Mouse (Mus musculus) heart, adult 2 months (tissue): ENCODE data around the gene Gm10837. TPM values are rescaled to one million over a fixed set of nuclear protein-coding genes. Genes with fewer than 3 reads are reported as not detected.

ENCODE experiments used
- DNase-seq, 2 experiments: peaks; one replicate each; pipeline ENCODE4 v3.0.0; 2021
- H3K27ac ChIP-seq: fragments of 200-600 bp; 2 replicates; pipeline ENCODE4 v1.8.1; 2022
- H3K27me3 ChIP-seq: fragments of 200-500 bp; 2 replicates; pipeline ENCODE4 v1.6.1; 2012; ENCODE audit warnings: mild to moderate bottlenecking, low read length, inconsistent platforms, mixed read lengths; ENCODE audit not compliant: control insufficient read depth, insufficient read depth
- H3K36me3 ChIP-seq: fragments of 200-500 bp; 2 replicates; pipeline ENCODE4 v1.6.1; 2012; ENCODE audit warnings: low read length, inconsistent platforms; ENCODE audit not compliant: control insufficient read depth, insufficient read depth
- H3K4me1 ChIP-seq: fragments of 200-500 bp; 2 replicates; pipeline ENCODE4 v1.6.1; 2011; ENCODE audit warnings: low read length; ENCODE audit not compliant: control insufficient read depth, insufficient read depth
- H3K4me3 ChIP-seq: fragments of 200-600 bp; 2 replicates; pipeline ENCODE4 v1.8.1; 2022
- H3K79me2 ChIP-seq: fragments of 200-500 bp; replicated peaks from 2 replicates; pipeline ENCODE4 v1.6.1; 2012; ENCODE audit warnings: mild to moderate bottlenecking, inconsistent platforms, low read length, moderate library complexity, mixed read lengths; ENCODE audit not compliant: control insufficient read depth, insufficient read depth
- H3K9ac ChIP-seq: fragments of 200-500 bp; 2 replicates; pipeline ENCODE4 v1.6.1; 2012; ENCODE audit warnings: low read depth, mild to moderate bottlenecking, control low read depth, inconsistent platforms, low read length, mixed read lengths
- CTCF ChIP-seq: fragments of 200-600 bp; IDR thresholded peaks from 2 replicates; pipeline ENCODE4 v1.8.1; 2022; ENCODE audit warnings: antibody characterized with exemption, mild to moderate bottlenecking, moderate library complexity
- EP300 ChIP-seq: fragments of 200-500 bp; IDR thresholded peaks from 2 replicates; pipeline ENCODE4 v1.6.1; 2011; ENCODE audit warnings: low read depth, low read length, control low read depth; ENCODE audit not compliant: insufficient read depth
- POLR2A ChIP-seq: fragments of 200-500 bp; IDR thresholded peaks from 2 replicates; pipeline ENCODE4 v1.6.1; 2011; ENCODE audit warnings: mild to moderate bottlenecking, low read depth, low read length, control low read depth; ENCODE audit not compliant: insufficient read depth
- WGBS: fragments of 180-500 bp; shearing (Covaris S2); methylation state at CpG from one replicate; pipeline ENCODE4 v1.1.7; 2018; 5-methylcytosine and 5-hydroxymethylcytosine counted together
- intact Hi-C: fragments of 180-260 bp; cut with DNase I; formaldehyde crosslinking; loops from one replicate; pipeline ENCODE4 v1.15.1; 2025
- polyA plus RNA-seq: library from polyadenylated mRNA; depleted of rRNA; stranded (reverse); fragments of >200 nt; gene quantifications from 2 replicates; pipeline ENCODE4 v1.2.3, GENCODE M21; 2012
- total RNA-seq, 2 experiments: library from RNA; stranded (reverse); gene quantifications; 2 replicates each; pipeline ENCODE4 v1.2.3; 2021

The Gm10837 gene
- total and polyA plus RNA-seq, 3 experiments, result not detected

- Histone ChIP-seq H3K27me3 (peaks cover 30% of the 10 kb centered on the region), H3K27ac (no peak overlapping the region), H3K9ac (no peak overlapping the region), H3K4me3 (no peak overlapping the region), H3K79me2 (no peaks in the 10 kb centered on the region), H3K36me3 (no peaks in the 10 kb centered on the region), H3K4me1 (no peaks in the 10 kb centered on the region)
- no peak for DNase-seq
- TF ChIP-seq POLR2A (no peak), CTCF (no peak), EP300 (no peak)
- 7% methylated on average over 37 of the region's 38 CpGs for WGBS
- intact Hi-C loops, result loop anchor here (5.0 kb wide), 1 partner anchor 50 kb away; the partner anchor contains the start of gene Pcca
These were observed 8.0 kb upstream of the Gm10837 start for GRCm38 (mm10) chr14:122482081-122483023.

DNA sequence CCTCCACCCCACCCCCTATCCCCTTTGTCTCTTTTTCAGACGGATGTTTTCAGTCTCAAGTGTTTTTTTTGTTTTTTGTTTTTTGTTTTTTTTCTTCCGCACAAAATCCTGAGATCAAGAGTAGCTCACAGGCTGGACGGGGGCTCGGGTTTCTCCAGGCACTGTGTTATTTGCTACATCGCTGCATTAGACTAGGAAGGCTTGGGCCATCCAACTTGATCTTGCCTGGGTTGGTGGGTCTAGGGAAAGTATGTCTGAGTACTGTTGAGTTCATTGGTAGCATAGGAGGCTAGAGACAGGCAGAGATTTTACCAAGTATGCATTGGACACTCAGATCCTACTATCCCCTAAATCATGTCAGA is 7.4 kb upstream of the Gm10837 start:
- intact Hi-C loops, result loop anchor here (5.0 kb wide), 1 partner anchor 49 kb away; the partner anchor contains the start of gene Pcca
- 11% methylated on average over 5 of the region's 5 CpGs for WGBS
- H3K27me3 ChIP-seq, result peaks cover 29% of the 10 kb centered on the region

GRCm38 (mm10) chr14:122483556-122484421 is 6.6 kb upstream of the Gm10837 start:
- H3K27ac ChIP-seq, result no peak overlapping the region
- H3K4me3 ChIP-seq, result no peak overlapping the region
- DNase-seq, result no peak
- H3K4me1 ChIP-seq, result no peaks in the 10 kb centered on the region
- no peak overlapping the region for H3K9ac ChIP-seq
- peaks cover 25% of the 10 kb centered on the region for H3K27me3 ChIP-seq
- intact Hi-C loops, result loop anchor here (5.0 kb wide), 1 partner anchor 49 kb away; the partner anchor contains the start of gene Pcca
- WGBS, result 8% methylated on average over 18 of the region's 18 CpGs
- no peak for TF ChIP-seq EP300
- TF ChIP-seq POLR2A, result no peak
- TF ChIP-seq CTCF, result no peak
- no peaks in the 10 kb centered on the region for H3K36me3 ChIP-seq
- H3K79me2 ChIP-seq, result no peaks in the 10 kb centered on the region

More for the DNA sequence above, 7.4 kb upstream of the Gm10837 start:
- H3K79me2 ChIP-seq, result no peaks in the 10 kb centered on the region
- H3K9ac ChIP-seq, result no peak overlapping the region
- no peak for DNase-seq
- H3K27ac ChIP-seq, result no peak overlapping the region
- H3K4me3 ChIP-seq, result no peak overlapping the region
- TF ChIP-seq POLR2A (no peak), CTCF (no peak), EP300 (no peak)
- H3K36me3 ChIP-seq, result no peaks in the 10 kb centered on the region
- no peaks in the 10 kb centered on the region for H3K4me1 ChIP-seq

DNA sequence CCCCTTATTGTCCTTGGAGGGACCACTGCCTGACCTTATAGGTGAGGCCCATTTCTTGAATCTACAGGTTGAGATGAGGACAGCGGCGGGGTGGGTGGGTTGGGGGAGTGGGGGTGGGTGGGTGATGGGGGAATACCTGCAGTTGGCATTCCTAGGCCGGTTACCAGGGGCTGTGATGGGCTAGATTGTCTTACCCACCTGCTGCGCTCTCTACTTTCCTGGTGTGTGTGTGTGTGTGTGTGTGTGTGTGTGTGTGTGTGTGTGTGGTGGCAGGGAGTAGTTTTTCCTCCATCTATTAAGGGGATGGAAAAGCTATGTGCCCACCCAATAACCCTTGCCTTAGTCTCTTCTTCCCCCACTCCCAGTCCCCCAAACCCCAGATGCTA is 5.9 kb upstream of the Gm10837 start:
- Histone ChIP-seq H3K36me3 (no peaks in the 10 kb centered on the region), H3K9ac (no peak overlapping the region), H3K27ac (no peak overlapping the region), H3K27me3 (peaks cover 24% of the 10 kb centered on the region), H3K79me2 (no peaks in the 10 kb centered on the region), H3K4me1 (no peaks in the 10 kb centered on the region), H3K4me3 (no peak overlapping the region)
- 10% methylated on average over 4 of the region's 4 CpGs for WGBS
- DNase-seq, result no peak
- TF ChIP-seq EP300 (no peak), POLR2A (no peak), CTCF (no peak)
- intact Hi-C loops, result loop anchor here (5.0 kb wide), 1 partner anchor 48 kb away; the partner anchor contains the start of gene Pcca

GRCm38 (mm10) chr14:122484844-122485551 is 5.4 kb upstream of the Gm10837 start:
- no peaks in the 10 kb centered on the region for H3K79me2 ChIP-seq
- intact Hi-C loops, result loop anchor here (5.0 kb wide), 1 partner anchor 47 kb away; the partner anchor contains the start of gene Pcca
- no peak for DNase-seq
- no peak for TF ChIP-seq EP300
- TF ChIP-seq CTCF, result no peak
- no peak for TF ChIP-seq POLR2A
- no peaks in the 10 kb centered on the region for H3K36me3 ChIP-seq
- WGBS, result 5% methylated on average over 24 of the region's 24 CpGs
- H3K27ac ChIP-seq, result no peak overlapping the region
- peaks cover 24% of the 10 kb centered on the region for H3K27me3 ChIP-seq
- H3K4me1 ChIP-seq, result no peaks in the 10 kb centered on the region
- H3K4me3 ChIP-seq, result no peak overlapping the region
- no peak overlapping the region for H3K9ac ChIP-seq
